Mouse (Mus musculus): ENCODE results near the gene Cited1.

The Cited1 gene

DNA sequence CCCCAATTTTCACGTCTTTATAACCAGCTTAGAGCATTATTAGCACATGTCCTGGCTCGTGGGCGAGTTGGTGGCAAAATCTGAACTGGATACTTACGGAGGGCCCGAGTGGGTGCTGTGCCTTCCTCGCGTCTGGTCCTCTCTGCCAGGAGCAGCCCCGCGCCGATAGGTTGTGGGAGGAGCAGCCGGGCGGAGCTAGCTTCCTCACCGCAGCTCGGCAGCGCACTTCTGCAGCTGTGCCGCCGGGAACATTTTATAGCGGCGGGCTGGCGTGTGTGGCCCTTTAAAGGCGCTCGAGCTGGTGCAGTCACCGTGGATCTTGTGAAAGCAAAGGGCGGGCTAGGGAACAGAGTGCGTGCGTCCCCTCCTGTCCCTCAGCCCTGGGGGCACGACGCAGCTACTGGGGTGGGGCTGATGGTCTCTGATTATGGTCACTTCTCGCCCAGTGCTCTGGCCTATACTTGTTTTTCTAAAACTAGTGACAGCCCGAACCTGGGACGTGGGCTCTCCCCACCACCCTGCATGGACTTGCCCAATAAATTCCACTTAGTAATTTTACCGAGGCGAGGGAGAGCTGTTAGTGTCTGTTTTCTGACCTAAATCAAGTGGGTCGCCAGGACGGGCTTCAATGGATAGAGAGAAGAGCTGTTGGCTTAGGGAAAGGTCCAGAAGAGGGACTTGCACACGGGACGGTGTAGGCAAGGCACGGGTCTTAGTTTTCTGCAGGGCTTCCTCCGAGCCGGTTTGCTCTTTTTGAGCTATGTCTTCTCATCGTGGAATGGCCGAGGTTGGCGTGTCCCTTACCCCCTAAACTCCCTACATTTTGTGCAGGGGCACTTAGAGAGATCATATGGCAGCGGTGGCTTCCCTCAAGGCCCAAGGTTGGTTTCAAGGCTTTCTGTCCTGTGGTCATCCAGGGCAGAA is at the start of gene Cited1:
Cited1 (minus strand) TSS at position 245 of the 924 bp plus-strand sequence.
- in situ Hi-C loops (cut with MboI; ENCODE audit: low sequenced_read_pairs), result no loop called here

GRCm38 (mm10) chrX:102284889-102285288 is 32.9 kb upstream of the Cited1 start:
- in situ Hi-C loops (cut with MboI; ENCODE audit: low sequenced_read_pairs), result no loop called here

DNA sequence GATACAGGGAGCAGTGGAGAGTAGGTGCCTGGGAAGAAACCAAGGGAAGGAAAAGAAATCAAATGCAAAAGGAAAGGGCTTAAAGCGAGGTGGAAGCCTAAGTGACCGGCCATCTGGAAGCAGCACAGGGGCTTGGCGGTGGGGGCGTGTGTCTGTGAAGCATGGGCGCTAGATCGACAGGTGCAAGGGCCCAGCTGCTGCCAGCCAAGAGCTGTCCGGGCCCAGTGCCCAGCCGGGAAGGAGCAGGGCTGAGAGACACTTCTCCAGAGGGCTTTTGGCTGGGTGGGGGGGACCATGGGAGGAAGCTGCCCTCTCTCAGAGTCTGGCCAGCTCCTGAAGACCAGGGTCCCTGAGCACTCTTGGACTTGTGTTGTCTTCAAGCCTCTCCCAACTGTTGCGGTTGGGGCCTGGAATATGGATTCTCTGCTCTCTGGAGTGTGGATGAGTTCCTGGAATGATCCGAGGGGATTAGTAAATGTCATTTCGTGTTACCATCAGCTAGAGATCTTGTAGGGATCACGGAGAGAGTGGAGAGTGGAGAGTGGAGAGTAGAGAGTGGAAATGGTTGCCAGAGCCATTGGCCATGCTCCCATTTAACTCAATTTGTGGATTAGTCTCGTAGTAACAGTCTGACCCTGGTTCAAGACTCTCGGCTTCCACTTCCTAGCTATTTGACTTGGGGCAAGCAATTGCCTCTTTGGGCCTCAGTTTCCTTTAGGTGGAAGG is 10.8 kb upstream of the Cited1 start:
- in situ Hi-C loops (cut with MboI; ENCODE audit: low sequenced_read_pairs), result no loop called here

DNA sequence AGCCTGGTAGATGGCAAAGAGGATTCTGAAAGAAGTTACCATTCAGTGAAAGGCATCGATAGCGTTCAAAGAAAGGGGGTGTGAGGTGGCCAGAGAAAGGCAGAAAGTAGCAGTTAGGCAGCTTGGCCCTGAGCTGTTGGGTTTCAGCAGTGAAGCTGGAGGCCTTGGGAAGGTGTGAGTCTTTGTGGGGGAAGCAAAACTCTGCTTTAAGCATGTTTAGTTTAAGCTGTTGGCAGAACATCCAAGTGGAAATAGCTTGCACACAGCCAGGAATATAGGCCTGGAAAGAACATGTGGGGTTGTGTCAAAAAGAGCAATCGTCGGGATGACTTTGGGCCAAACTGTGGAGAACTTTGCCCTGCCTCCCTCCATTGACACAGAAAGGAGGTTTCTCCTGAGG is 7.8 kb upstream of the Cited1 start:
- in situ Hi-C loops (cut with MboI; ENCODE audit: low sequenced_read_pairs), result no loop called here

- in situ Hi-C loops (cut with MboI; ENCODE audit: low sequenced_read_pairs), result no loop called here
Observed at GRCm38 (mm10) chrX:102253892-102254291, 1.9 kb upstream of the Cited1 start.

GRCm38 (mm10) chrX:102251221-102251936 is 602 bp downstream of the Cited1 start:
- in situ Hi-C loops (cut with MboI; ENCODE audit: low sequenced_read_pairs), result no loop called here

- in situ Hi-C loops (cut with MboI; ENCODE audit: low sequenced_read_pairs), result no loop called here
Observed at GRCm38 (mm10) chrX:102250891-102251170, 1.1 kb downstream of the Cited1 start.

DNA sequence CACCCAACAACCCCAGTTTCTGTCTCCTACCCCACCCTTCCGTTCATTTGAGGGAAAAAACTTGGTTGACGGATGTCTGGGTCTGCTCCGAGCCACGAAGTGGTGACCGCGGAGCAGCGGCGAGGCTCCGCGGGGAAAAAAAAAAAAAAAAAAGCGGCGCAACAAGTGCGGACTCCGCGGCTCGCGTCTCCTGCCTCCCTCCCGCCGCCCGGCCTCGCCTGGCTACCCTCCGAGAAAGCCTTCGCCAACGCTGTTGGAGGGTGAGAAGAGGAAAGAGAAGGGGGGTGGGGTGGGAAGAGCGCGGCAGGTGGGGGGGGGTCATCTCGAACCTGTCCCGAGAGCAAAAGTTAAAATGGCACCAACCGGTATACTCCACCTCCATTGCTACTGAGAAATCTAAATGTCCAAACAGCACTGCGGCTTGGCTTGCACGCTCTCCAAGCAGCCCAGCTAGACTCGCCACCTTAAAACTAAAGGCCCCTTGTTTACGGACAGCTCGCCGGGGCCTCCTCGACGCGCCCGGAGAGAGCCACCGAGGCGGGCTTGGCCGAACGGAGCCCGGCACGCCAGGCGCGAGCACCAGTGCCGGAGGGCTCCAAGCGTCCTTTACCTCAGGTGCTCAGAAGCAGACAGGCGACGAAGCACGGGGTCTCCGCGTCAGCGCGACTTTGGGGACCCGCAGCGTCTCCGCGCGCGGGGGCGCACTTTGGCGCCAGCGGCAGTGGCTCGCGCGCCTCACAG is 1.7 kb downstream of the Cited1 start:
- in situ Hi-C loops (cut with MboI; ENCODE audit: low sequenced_read_pairs), result no loop called here

DNA sequence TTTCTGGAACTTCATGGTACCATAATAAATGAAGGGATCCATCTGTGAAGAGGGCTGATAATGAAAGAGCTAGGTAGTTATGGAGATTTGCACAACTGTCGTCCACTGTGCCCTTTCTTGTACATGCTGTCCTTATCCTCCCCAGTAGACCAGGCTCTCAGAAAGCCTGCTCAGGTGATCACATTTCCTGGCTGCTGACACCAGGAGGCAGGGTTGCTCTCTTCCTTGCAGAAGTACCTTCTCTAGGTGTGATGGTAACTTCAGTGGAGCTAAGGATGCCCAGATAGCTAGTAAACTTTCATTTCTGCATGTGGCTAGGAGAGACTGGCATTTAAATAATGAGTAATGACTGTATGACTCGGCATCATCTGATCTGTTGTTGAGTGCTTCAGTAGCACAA is 7.6 kb downstream of the Cited1 start:
- in situ Hi-C loops (cut with MboI; ENCODE audit: low sequenced_read_pairs), result no loop called here

DNA sequence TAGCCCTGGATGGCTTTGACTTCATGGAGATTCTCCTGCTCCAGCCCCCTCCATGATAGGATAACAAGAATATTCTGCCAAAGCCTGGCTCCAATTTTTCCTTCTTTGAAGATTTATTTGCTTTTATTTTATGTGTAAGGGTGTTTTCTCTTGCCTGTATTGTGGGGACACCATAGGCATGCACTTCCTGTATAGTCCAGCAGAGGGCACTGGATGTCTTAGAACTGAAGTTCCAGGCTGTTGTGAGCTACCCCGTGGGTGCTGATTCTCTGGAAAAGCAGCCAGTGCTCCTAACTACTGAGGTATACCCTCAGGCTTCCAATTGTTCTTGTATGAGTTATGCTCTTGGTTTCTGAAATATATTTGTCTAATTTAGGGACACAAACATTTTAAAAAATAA is 32.9 kb downstream of the Cited1 start:
- in situ Hi-C loops (cut with MboI; ENCODE audit: low sequenced_read_pairs), result loop anchor here (10.0 kb wide), 1 partner anchor 256 kb away; no protein-coding TSS in a partner anchor

DNA sequence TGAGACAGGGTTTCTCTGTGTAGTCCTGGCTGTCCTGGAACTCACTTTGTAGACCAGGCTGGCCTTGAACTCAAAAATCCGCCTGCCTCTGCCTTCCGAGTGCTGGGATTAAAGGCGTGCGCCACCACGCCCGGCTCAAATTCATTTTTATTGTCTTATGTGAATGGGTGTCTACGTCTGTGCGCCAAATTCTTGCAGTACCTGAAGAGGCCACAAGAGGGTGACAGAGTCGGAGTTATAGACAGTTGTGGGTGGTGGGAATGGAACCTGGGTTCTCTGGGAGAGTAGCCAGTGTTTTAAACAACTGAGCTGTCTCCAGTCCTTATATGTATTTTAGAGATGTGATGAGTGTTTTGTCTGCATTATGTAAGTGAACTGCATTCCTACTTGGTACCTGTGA is 36.6 kb downstream of the Cited1 start:
- in situ Hi-C loops (cut with MboI; ENCODE audit: low sequenced_read_pairs), result loop anchor here (10.0 kb wide), 1 partner anchor 259 kb away; no protein-coding TSS in a partner anchor
